Mouse (Mus musculus): Measurements from ENCODE around the gene Apol7a. TPM values are rescaled to one million over a fixed set of nuclear protein-coding genes. Genes with fewer than 3 reads are reported as not detected.

Apol7a gene
- total RNA-seq, 2 experiments from 2014 or later = not detected

DNA sequence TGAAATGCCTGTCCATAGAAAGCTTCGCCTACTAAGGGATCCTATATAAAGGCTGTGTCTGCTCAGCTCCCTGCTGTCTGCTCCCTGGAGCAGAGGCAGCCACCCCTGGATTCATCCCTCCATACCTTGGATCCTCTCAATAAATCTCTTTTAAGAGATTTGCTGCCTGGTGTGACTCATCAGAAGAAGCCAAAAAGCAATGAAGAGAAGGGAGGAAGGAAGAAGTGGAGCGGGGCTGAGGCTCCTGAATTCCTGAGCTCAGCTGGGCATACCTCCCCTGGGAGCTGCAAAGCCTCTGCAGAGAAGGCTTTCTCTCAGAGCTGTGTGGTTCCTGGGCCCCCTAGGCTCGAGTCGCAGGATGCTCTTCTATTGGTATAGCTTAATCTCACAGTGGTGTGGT is 19.0 kb downstream of the Apol7a start:
- no peak for ATAC-seq (replicated peaks; ENCODE audit: low FRiP score, poor library complexity, severe bottlenecking)

DNA sequence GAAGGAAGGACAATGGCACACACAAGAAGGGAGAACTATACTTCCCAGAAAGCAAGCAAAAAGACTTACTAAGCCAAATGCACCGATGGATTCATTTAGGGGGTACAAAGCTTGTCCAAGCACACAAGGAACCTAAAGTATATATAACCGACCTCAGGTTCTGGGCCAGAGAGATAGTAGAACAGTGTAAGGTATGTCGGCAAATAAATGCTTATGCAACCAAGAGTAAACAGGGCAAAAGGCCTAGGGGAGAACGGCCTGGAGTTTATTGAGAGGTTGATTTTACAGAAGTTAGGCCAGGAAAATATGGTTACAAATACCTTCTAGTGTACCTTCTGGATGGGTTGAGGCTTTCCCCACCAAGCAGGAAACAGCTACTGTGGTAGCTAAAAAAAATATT is 21.5 kb downstream of the Apol7a start:
- ATAC-seq (replicated peaks; ENCODE audit: low FRiP score, poor library complexity, severe bottlenecking) = no peak

DNA sequence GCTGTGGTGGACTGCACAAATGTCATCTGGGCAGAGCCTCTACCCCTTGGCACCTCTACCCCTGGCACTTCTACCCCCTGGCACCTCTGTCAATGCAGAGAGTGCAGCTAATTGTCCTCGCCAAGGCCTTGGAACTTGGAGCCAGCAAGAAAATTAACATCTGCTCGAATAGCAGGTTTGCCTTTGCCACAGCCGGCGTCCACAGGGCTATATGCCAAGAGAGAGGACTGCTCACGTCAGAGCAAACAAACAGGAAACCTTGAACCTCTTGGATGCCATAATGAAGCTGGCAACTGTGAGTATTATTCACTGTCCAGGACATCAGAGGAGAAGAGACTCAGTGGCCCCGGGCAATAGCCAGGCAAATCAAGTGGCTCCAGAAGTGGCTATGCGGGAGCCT is 22.0 kb downstream of the Apol7a start:
- ATAC-seq (replicated peaks; ENCODE audit: low FRiP score, poor library complexity, severe bottlenecking) = no peak

DNA sequence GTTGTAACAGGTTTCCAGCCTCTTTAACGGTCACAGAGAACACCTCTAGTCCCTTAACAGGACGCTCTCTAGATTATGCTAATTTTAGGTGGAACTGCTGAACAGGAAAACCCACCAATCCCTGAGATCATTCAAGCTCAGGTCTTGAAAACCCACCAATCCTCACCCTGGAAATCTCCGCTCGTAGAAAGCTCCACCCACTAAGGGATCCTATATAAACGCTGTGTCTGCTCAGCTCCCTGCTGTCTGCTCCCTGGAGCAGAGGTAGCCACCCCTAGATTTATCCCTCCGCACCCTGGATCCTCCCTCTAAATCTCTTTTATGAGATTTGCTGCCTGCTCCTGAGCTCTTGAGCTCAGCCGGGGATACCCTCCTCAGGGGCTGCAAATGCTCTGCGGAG is 28.3 kb downstream of the Apol7a start:
- ATAC-seq (replicated peaks; ENCODE audit: low FRiP score, poor library complexity, severe bottlenecking) = no peak

DNA sequence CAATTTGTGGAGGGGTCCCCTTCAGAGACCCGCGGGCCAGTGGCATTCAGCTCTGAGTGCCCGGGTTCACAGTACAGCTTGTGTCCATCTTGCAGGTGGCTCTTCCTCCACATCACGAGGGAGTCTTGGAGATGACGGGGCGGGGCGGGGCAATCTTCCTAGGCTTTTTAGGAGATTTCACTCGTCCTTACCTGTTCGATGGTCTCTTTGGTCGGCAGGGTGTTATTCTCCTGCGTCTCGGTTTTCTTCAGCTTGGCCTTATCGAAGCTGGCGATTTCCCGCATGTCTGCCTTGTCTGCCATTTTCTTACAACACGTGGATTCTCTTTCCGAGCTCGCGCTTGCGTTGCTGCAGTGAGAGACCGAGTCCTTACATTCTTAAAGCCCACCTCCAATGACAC is 28.9 kb downstream of the Apol7a start:
- no peak for ATAC-seq (replicated peaks; ENCODE audit: low FRiP score, poor library complexity, severe bottlenecking)

- ATAC-seq (replicated peaks; ENCODE audit: low FRiP score, poor library complexity, severe bottlenecking) = no peak
Measured at GRCm38 (mm10) chr15:77368818-77369320, 30.0 kb downstream of the Apol7a start.

DNA sequence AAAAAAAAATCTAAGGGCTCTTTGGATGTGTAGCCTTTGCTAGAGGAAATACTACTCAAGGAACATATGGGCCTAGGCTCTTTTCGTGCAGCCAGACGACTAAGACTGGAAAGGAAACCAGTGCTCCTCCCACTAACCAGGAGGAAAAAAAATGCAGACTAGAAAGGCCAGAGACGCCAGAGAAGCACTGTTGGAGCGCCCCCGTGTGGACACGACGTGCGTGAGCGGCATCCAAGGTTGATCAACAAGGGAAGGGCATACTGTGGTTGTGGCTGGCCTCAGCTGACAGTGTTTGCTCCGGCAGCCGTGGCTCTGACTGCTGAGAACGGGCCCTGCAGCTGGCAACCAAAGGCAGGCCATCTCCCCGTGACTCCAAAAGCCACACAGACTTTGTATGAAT is 30.8 kb downstream of the Apol7a start:
- 0 out of 2 replicates have a peak, but pooled peaks have one; percentile 44 for ATAC-seq (replicated peaks; ENCODE audit: low FRiP score, poor library complexity, severe bottlenecking)

DNA sequence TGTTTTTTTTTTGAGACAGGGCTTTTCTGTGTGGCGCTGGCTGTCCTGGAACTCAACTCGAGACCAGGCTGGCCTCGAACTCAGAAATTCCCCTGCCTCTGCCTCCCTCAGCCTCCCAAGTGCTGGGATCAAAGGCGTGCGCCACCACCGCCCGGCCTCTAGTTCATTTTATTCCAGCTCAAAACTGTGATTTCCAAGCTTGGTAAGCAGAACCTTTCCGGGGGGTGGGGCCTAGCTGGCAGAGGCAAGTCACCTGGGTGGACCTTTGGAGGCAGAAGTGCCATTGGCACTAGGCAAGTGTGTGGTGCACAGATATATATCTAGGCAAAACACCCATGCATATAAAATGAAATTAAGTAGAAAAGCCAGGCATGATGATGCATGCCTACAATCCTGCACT is 31.4 kb downstream of the Apol7a start:
- no peak for ATAC-seq (replicated peaks; ENCODE audit: low FRiP score, poor library complexity, severe bottlenecking)

GRCm38 (mm10) chr15:77366706-77367484 is 32.0 kb downstream of the Apol7a start:
- ATAC-seq (replicated peaks; ENCODE audit: low FRiP score, poor library complexity, severe bottlenecking) = 0 out of 2 replicates have a peak, but pooled peaks have one; percentile 59

GRCm38 (mm10) chr15:77365700-77366570 is 33.0 kb downstream of the Apol7a start:
- ATAC-seq (replicated peaks; ENCODE audit: low FRiP score, poor library complexity, severe bottlenecking) = no peak

- ATAC-seq (replicated peaks; ENCODE audit: low FRiP score, poor library complexity, severe bottlenecking) = no peak
Measured at GRCm38 (mm10) chr15:77364026-77364425, 34.9 kb downstream of the Apol7a start.

DNA sequence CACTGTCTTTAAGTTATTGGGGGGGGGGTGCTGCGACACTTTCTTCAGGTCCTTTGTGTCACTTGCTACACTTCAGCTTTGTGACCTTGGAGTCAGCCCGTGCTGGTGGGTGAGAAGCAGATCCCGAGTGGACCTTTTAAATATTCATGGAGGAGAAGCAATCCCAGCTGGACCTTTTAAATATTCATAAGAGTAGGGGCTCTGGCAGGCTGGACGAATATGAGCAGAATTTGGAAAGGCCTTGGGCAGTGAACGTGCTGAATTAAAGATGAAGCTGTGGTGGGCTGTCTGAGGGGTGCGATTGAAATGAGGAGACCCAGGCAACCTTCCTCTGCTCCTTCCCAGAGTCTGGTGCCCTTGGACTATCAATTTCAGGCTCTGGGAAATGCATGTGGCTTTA is 35.3 kb downstream of the Apol7a start:
- no peak for ATAC-seq (replicated peaks; ENCODE audit: low FRiP score, poor library complexity, severe bottlenecking)

DNA sequence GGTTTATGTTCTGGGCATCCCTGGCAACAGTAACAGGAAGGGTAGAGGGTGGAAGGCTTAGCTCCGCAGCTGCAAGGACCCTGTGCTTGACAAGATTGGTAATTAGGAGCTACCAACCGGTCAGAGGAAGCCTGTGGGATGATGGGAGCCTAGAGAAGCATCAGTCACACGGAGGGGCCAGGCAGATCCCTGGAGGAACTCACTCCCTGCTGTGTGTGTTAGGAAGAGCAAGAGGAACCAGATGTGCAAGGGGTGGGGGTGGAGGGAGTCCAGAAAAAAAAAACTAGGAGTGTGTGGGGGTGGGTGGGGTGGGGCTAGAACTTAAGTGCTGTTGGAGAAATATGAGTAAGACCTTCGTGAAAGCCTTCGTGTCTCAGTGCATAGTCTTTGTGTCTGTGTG is 36.0 kb downstream of the Apol7a start:
- ATAC-seq (replicated peaks; ENCODE audit: low FRiP score, poor library complexity, severe bottlenecking) = no peak

GRCm38 (mm10) chr15:77359905-77360304 is 39.0 kb downstream of the Apol7a start:
- ATAC-seq (replicated peaks; ENCODE audit: low FRiP score, poor library complexity, severe bottlenecking) = no peak

DNA sequence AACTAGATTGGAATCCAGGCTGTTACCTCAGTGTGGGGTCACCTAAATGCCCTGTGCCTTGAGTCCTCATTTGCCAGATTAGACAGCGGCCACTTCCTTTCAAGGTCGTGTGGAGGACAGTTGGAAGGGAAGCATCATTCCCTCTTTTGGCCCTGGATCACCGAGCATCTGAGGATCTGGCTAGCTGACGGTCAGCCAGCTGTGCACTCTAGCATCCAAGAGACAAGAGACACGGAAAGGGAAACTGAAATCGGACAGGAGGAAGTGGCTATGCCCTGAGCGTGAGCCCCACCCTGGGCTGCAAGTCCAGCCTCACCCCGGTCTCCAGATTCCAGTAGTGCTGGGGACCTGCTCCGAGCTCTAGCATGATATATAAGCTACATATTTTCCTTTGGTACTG is 39.4 kb downstream of the Apol7a start:
- ATAC-seq (replicated peaks; ENCODE audit: low FRiP score, poor library complexity, severe bottlenecking) = no peak

- no peak for ATAC-seq (replicated peaks; ENCODE audit: low FRiP score, poor library complexity, severe bottlenecking)
Measured at GRCm38 (mm10) chr15:77359084-77359483, 39.8 kb downstream of the Apol7a start.

DNA sequence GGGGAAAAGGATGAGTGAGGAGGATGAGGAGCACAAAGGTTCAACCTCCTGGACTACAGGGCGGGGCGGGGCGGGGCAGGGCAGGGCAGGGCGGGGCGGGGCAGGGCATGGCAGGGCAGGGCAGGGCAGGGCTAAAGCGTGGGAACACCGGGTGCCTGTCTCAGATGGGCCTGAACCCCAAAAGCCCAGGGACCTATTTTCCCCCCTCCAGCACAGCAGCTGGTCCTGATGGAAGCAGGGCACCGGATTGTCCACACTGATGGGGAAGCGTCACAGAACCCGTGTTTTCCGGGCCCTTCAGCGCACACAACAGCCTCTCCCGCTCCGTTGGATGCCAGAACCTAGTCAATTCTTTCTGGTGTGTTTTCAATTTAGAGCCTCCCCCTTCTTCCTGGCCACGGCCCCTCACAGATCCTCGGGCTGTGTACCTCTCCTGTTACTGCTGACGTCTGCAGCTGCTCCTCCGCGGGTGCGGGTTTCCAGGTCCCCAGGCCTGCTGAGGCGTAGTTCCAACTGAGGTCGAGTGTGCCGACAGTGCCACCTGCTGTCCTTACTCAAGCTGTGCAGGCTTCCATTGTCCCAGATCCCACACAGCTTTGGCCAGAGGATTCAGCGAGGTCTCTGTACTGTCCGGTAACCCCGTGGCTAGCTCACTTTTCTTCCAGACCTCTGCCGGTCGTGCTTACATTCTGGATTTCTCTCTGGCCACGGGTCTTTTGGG is 40.4 kb downstream of the Apol7a start:
- peak; percentile 52; the same call in 1 of the 2 replicates for ATAC-seq (replicated peaks; ENCODE audit: low FRiP score, poor library complexity, severe bottlenecking)

- ATAC-seq (replicated peaks; ENCODE audit: low FRiP score, poor library complexity, severe bottlenecking) = no peak
Measured at GRCm38 (mm10) chr15:77356248-77356810, 42.6 kb downstream of the Apol7a start.

DNA sequence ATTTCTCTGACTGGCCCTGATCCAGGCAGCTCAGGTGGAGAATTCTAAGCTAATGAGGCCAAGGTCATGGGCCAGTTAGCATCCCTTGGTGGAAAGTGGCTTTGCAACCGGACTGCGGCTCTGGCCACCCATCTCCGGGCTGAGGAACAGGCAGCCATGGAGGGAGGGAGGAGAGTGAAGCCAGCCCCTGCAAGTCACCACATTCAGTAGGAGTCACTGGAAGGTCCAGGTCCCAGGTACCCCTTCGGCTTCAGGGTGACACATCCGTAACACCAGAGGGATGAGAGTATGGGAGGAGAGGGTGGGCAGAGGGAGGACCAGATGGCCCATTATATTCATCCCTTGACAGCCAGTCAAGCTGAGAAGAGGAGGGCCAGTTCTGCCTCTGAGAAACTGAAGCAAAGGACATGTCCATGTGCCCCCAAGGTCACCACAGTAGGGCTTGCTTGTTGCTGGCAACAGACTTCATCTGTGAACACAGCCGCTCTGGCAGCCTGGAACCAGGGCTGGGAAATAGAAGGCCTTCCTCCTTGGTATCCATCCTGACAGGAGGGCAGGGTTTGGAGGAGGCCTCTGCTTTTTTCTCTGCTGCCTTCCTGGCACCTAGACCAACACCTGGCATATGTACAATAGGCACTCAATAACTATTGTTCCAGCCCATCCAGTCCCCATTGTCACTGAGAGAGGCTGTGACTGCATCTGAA is 43.9 kb downstream of the Apol7a start:
- ATAC-seq (replicated peaks; ENCODE audit: low FRiP score, poor library complexity, severe bottlenecking) = no peak
